Mouse (Mus musculus): ENCODE results near the gene a.

DNA sequence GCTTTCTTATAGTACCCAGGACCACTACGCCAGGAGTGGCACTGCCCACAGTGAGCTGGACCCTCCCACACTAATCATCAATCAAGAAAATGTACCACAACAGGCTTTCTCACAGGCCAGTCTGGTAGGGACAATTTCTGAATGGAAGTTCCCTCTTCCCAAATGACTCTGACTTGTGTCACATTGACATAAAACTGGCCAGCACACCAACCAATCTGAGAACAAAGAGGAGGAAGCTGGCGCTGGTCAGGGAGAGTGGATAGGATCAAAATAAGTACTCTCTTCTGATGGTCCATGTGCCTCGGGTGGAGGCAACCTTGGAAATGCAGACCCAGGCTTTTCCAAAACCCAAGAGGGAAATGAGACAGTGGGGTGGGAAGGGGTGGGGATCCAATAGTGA lies 253.3 kb downstream of the a start:
- TF ChIP-seq CTCF (IDR thresholded peaks at IDR 0.05) (no peak), EP300 (IDR thresholded peaks at IDR 0.05; ENCODE audit: insufficient read depth, low read depth, low read length) (no peak)
